Mouse (Mus musculus) ES-E14 (cell line): ENCODE results near the gene Ifitm6. TPM values are rescaled to one million over a fixed set of nuclear protein-coding genes. Genes with fewer than 3 reads are reported as not detected.

Experiments used
- DNase-seq: peaks from one replicate; pipeline ENCODE4 v3.0.0-alpha.2; 2013; ENCODE audit warnings: low read depth, low spot score
- H3K27ac ChIP-seq: 2 replicates; pipeline ENCODE4 v1.5.1; 2012; ENCODE audit warnings: low read depth, mild to moderate bottlenecking, low read length, moderate library complexity, mixed read lengths; ENCODE audit not compliant: poor library complexity, insufficient read depth, severe bottlenecking
- H3K36me3 ChIP-seq: 2 replicates; pipeline ENCODE4 v1.6.1; 2012; ENCODE audit warnings: mild to moderate bottlenecking, low read length, moderate library complexity, mixed read lengths; ENCODE audit not compliant: control insufficient read depth, poor library complexity, insufficient read depth, severe bottlenecking
- H3K4me1 ChIP-seq, 2 experiments: fragments of 150-350 bp in 1 of 2; sonication (generic) in 1 of 2; 2 replicates each; pipeline ENCODE4 v1.6.1; 2012; ENCODE audit warnings: low read length in 2 of 2, mild to moderate bottlenecking in 1 of 2, mixed read lengths in 1 of 2; ENCODE audit not compliant: control insufficient read depth in 2 of 2, insufficient read depth in 2 of 2, poor library complexity in 1 of 2
- H3K4me3 ChIP-seq, 2 experiments: fragments of 150-350 bp in 1 of 2; sonication (generic) in 1 of 2; 2 replicates each; pipeline ENCODE4 v1.5.1; 2012; ENCODE audit warnings: low read length in 2 of 2, low read depth in 1 of 2, mild to moderate bottlenecking in 1 of 2, mixed read lengths in 1 of 2; ENCODE audit not compliant: insufficient read depth in 1 of 2, poor library complexity in 1 of 2, severe bottlenecking in 1 of 2
- H3K9ac ChIP-seq: 2 replicates; pipeline ENCODE4 v1.6.1; 2012; ENCODE audit warnings: low read depth, mild to moderate bottlenecking, low read length, mixed read lengths; ENCODE audit not compliant: poor library complexity, insufficient read depth, severe bottlenecking
- H3K9me3 ChIP-seq: fragments of 150-350 bp; sonication (generic); 2 replicates; pipeline ENCODE4 v1.6.1; 2012; ENCODE audit warnings: low read depth, mild to moderate bottlenecking, low read length; ENCODE audit not compliant: control insufficient read depth, insufficient read depth
- CHD2 ChIP-seq: IDR thresholded peaks from 2 replicates; pipeline ENCODE4 v1.6.1; 2014; ENCODE audit warnings: mild to moderate bottlenecking, low read depth, low read length, inconsistent platforms
- HCFC1 ChIP-seq: IDR thresholded peaks from 2 replicates; pipeline ENCODE4 v1.6.1; 2012; ENCODE audit warnings: low read length, inconsistent platforms, borderline replicate concordance; ENCODE audit not compliant: insufficient read depth
- MAFK ChIP-seq: IDR thresholded peaks from 2 replicates; pipeline ENCODE4 v1.6.1; 2014; ENCODE audit warnings: mild to moderate bottlenecking, low read depth, low read length, inconsistent platforms; ENCODE audit not compliant: insufficient read depth
- ZC3H11A ChIP-seq: IDR thresholded peaks from 2 replicates; pipeline ENCODE4 v1.6.1; 2012; ENCODE audit warnings: low read depth, mild to moderate bottlenecking, inconsistent platforms, low read length, borderline replicate concordance
- ZNF384 ChIP-seq: IDR thresholded peaks from 2 replicates; pipeline ENCODE4 v1.6.1; 2012; ENCODE audit warnings: low read depth, low read length, inconsistent platforms
- in situ Hi-C, 2 experiments: fragments of 600-800 bp; cut with MboI; formaldehyde crosslinking; loops; one replicate each; pipeline ENCODE4 v1.15.1; 2025; ENCODE audit warnings: low sequenced_read_pairs in 2 of 2, inconsistent platforms in 1 of 2; ENCODE audit not compliant: unreplicated experiment in 2 of 2
- total RNA-seq: library from RNA; depleted of rRNA; stranded (reverse); fragments of 300-350 nt; gene quantifications from 2 replicates; pipeline ENCODE4 v1.2.3, GENCODE M21; 2012

Gene Ifitm6
- total RNA-seq, 1 experiment = 0.36 TPM

- Histone ChIP-seq H3K36me3 (peaks cover 3% of the 10 kb centered on the region; the same call in 1 of the 2 replicates), H3K9me3 (no peaks in the 10 kb centered on the region), H3K9ac (peak overlapping the region; percentile 20; the same call in 1 of the 2 replicates), H3K27ac (peak overlapping the region; percentile 60), H3K4me1 (peaks cover 17 to 32% of the 10 kb centered on the region in 2 experiments), H3K4me3 (peak overlapping the region in 1 of 2 experiments; percentile 30; a peak in 1 of 4 replicates)
- no peak for TF ChIP-seq ZNF384
- no peak for TF ChIP-seq MAFK
- TF ChIP-seq CHD2 = no peak
- TF ChIP-seq ZC3H11A = no peak
- no peak for TF ChIP-seq HCFC1
- no peak for DNase-seq
- in situ Hi-C loops = no loop called here
These were observed 42.3 kb downstream of the Ifitm6 start for GRCm38 (mm10) chr7:140975465-140975864.

- H3K4me3 ChIP-seq = peak overlapping the region in 1 of 2 experiments; percentile 30; a peak in 1 of 4 replicates
- TF ChIP-seq MAFK (no peak), ZNF384 (no peak), HCFC1 (no peak), ZC3H11A (no peak), CHD2 (no peak)
- peaks cover 17 to 37% of the 10 kb centered on the region in 2 experiments for H3K4me1 ChIP-seq
- peak overlapping the region; percentile 20; the same call in 1 of the 2 replicates for H3K9ac ChIP-seq
- no peaks in the 10 kb centered on the region for H3K9me3 ChIP-seq
- H3K36me3 ChIP-seq = peaks cover 8% of the 10 kb centered on the region; the same call in 1 of the 2 replicates
- DNase-seq = no peak
- peak overlapping the region; percentile 60 for H3K27ac ChIP-seq
- in situ Hi-C loops = no loop called here
These were observed 42.8 kb downstream of the Ifitm6 start for GRCm38 (mm10) chr7:140974940-140975339.

- H3K9ac ChIP-seq = peak overlapping the region; percentile 2; the same call in 1 of the 2 replicates
- H3K9me3 ChIP-seq = no peaks in the 10 kb centered on the region
- H3K4me3 ChIP-seq = no peak overlapping the region
- peak overlapping the region; percentile 95 for H3K27ac ChIP-seq
- H3K36me3 ChIP-seq = peaks cover 9% of the 10 kb centered on the region; the same call in 1 of the 2 replicates
- DNase-seq = no peak
- in situ Hi-C loops = no loop called here
- TF ChIP-seq HCFC1 (no peak), ZC3H11A (no peak), CHD2 (0 out of 2 replicates have a peak, but pooled peaks have one; percentile 8)
- peaks cover 21 to 43% of the 10 kb centered on the region in 2 experiments for H3K4me1 ChIP-seq
These were observed 44.1 kb downstream of the Ifitm6 start for GRCm38 (mm10) chr7:140973396-140974165.

DNA sequence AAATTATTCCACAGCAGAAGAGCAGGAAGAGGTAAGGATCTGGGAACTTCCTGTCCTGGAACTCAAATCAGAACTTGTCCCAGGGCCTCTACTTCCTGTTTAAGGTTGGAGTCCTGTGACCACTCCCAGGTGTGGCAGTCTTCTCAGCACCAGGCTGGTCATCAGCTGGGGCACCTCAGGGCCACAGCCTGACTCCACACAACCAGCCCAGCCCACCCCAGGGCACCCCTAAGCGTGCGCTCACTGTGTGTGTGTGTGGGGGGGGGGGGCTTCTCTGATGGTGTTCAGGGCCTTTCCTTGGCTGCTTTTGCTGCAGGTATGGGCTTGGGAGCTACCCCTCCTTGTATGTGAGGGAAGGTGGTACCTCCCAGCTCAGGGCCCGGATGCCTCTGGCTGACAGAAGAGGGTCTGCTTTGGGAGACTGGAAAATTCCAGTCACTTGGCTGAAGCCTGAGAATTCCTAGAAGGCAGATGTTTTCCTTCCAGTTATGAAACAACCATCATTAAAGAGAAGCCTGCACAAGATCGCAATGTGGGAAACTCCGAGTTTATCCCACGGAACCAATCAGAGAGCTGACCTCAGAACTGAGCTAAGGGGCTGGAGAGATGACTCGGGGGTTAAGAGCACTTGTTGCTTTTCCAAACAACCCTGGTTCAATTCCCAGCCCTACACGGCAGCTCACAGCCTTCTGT is 46.1 kb downstream of the Ifitm6 start:
- TF ChIP-seq ZNF384 (no peak), ZC3H11A (no peak), CHD2 (no peak), HCFC1 (no peak), MAFK (no peak)
- Histone ChIP-seq H3K9me3 (no peaks in the 10 kb centered on the region), H3K36me3 (peaks cover 9% of the 10 kb centered on the region; the same call in 1 of the 2 replicates), H3K9ac (no peak overlapping the region; the same call in 1 of the 2 replicates), H3K27ac (peak overlapping the region; percentile 45; the same call in 1 of the 2 replicates), H3K4me1 (peaks cover 25 to 52% of the 10 kb centered on the region in 2 experiments), H3K4me3 (no peak overlapping the region)
- in situ Hi-C loops = no loop called here
- DNase-seq = no peak
